Mouse (Mus musculus) bone marrow, adult 2 months (tissue): ENCODE measurements around the gene Rpl15. TPM values are rescaled to one million over a fixed set of nuclear protein-coding genes. Genes with fewer than 3 reads are reported as not detected.
"Not testable (repeated sequence)": the region's sequence is repeated elsewhere in the genome, so short reads cannot be mapped to it uniquely, and the experiment has no call there.

ENCODE experiments used
- H3K27ac ChIP-seq: fragments of 200-500 bp; 2 replicates; pipeline ENCODE4 v1.5.1; 2012; ENCODE audit warnings: low read depth, mild to moderate bottlenecking, control low read depth, inconsistent platforms, low read length; ENCODE audit not compliant: control insufficient read depth, poor library complexity, insufficient read depth
- H3K4me1 ChIP-seq: fragments of 200-500 bp; 2 replicates; pipeline ENCODE4 v1.6.1; 2011; ENCODE audit warnings: low read length; ENCODE audit not compliant: control insufficient read depth, insufficient read depth
- H3K4me3 ChIP-seq: fragments of 200-500 bp; replicated peaks from 2 replicates; pipeline ENCODE3; 2011; ENCODE audit warnings: mild to moderate bottlenecking, low read depth, low read length, control low read depth; ENCODE audit not compliant: control insufficient read depth
- CTCF ChIP-seq: fragments of 200-500 bp; IDR thresholded peaks from 2 replicates; pipeline ENCODE4 v1.5.1; 2011; ENCODE audit warnings: low read length, control low read depth; ENCODE audit not compliant: control insufficient read depth, insufficient read depth
- POLR2A ChIP-seq: fragments of 200-500 bp; IDR thresholded peaks from 2 replicates; pipeline ENCODE4 v1.6.1; 2011; ENCODE audit warnings: low read depth, mild to moderate bottlenecking, control low read depth, low read length, borderline replicate concordance; ENCODE audit not compliant: control insufficient read depth
- WGBS: fragments of 180-500 bp; shearing (Covaris S2); methylation state at CpG from one replicate; pipeline ENCODE4 v1.1.7; 2018; 5-methylcytosine and 5-hydroxymethylcytosine counted together
- polyA plus RNA-seq: library from polyadenylated mRNA; stranded (reverse); fragments of >200 nt; gene quantifications from 2 replicates; pipeline ENCODE4 v1.2.4, GENCODE M21; 2011; ENCODE audit warnings: low replicate concordance; ENCODE audit not compliant: missing spikeins, insufficient read depth, insufficient read length

Gene Rpl15
- polyA plus RNA-seq, 1 experiment, result 288 TPM

DNA sequence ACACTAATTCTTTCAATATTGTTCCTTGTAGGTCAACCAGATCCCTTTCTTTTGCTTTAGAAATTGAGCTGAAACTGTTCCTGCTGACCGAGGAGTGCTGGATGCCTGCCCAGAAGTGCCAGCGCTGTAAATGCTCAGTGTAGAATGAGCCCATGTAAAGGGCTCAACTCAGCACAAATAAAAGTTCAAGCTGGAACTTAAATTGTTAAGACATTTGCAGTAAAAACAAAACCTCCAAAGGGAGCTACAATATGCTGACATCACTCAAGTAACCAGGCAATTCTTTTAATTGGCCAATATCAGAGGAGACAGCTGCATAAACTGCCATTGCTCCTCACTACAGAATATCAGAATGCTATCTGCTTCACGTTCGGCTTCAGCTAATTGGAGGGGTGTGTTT is 7.8 kb downstream of the Rpl15 start:
- H3K4me1 ChIP-seq, result no peaks in the 10 kb centered on the region; the same call in 1 of the 2 replicates
- TF ChIP-seq CTCF (no peak), POLR2A (no peak)
- no peak overlapping the region for H3K27ac ChIP-seq
- no peak overlapping the region for H3K4me3 ChIP-seq
- 33% methylated on average over 4 of the region's 4 CpGs for WGBS

DNA sequence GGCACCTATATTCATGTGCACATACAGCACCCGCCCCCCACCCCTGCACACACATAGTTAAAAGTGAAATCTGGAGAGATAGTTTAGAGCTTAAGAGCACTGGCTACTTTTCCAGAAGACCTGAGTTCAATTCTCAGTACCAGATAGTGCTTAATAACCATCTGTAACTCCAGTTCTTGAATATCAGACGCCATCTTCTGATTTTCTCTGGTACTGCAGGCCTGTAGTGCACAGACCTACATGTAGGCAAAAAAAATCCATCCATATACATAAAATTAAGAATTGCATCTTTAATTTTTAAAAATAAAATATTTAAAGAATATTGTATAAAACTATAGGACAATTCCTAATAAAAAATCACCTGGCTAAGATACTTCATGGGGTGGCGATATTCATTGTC is 10.0 kb downstream of the Rpl15 start:
- Histone ChIP-seq H3K4me3 (no peak overlapping the region), H3K27ac (no peak overlapping the region), H3K4me1 (no peaks in the 10 kb centered on the region; the same call in 1 of the 2 replicates)
- WGBS, result 88% methylated on average over 3 of the region's 3 CpGs
- TF ChIP-seq CTCF (no peak), POLR2A (no peak)

DNA sequence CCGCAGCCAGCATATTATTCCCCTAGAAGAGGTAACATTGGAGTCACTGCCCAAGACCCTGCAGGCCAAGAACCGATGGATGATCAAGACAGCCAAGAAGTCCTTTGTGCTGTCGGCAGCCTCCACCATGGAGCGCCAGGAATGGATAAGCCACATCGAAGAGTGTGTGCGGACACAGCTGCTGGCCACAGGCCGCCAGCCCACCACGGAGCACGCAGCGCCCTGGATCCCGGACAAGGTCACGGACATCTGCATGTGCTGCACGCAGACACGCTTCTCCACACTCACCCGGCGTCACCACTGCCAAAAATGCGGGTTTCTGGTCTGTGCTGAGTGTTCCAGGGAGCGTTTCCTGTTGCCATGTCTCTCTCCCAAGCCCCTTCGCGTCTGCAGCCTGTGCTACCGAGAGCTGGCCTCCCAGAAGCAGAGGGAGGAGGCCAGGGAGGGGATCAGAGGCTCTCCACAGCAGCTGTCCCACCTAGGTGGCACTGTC is 28.5 kb downstream of the Rpl15 start:
- Histone ChIP-seq H3K27ac (no peak overlapping the region), H3K4me1 (peaks cover 1% of the 10 kb centered on the region; the same call in 1 of the 2 replicates)

DNA sequence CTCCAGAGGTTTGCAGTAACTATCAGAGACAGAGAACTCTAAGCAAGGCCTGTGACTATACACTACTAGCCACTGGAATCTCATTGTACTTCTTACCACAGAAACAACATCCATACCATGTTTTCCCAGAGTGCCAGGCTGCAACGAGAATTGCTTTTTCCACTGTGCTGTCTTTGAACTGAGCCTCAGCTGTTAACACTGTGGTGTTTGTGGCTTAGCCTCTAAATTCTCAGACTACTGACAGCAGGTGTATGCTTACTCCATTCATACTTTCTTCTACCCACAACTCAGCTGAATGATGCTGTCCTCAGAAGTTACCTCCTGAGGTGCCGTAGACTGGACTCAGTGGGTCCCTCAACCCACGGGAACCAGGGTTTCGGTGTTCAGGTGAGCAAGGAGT is 29.4 kb downstream of the Rpl15 start:
- no peak overlapping the region for H3K4me3 ChIP-seq
- WGBS, result 84% methylated on average over 4 of the region's 4 CpGs
- H3K4me1 ChIP-seq, result peaks cover 1% of the 10 kb centered on the region; the same call in 1 of the 2 replicates
- TF ChIP-seq CTCF (no peak), POLR2A (no peak)
- H3K27ac ChIP-seq, result no peak overlapping the region

More for the DNA sequence above, 28.5 kb downstream of the Rpl15 start:
- no peak overlapping the region for H3K4me3 ChIP-seq
- WGBS, result 85% methylated on average over 21 of the region's 21 CpGs
- TF ChIP-seq POLR2A (no peak), CTCF (no peak)

DNA sequence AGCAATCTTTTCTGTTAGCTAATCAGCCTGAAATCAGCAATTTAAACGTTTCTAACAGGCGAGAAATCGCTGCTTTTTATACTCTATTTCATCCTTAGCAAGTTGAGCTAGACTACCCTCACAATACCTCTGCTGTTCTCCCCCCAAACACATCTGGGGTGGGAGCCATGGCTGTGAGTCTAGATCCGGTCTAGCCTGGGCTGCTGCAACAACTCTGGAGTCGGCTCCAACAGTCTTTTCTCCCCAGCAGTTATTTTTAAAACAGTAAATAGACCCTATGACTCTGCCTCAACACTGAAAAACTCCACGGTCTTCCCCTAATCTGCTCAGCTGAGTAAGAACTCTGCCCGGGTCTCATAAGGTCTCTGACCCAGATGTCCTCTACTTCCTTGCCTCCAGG is 31.1 kb downstream of the Rpl15 start:
- Histone ChIP-seq H3K4me1 (peaks cover 1% of the 10 kb centered on the region; the same call in 1 of the 2 replicates), H3K27ac (no peak overlapping the region), H3K4me3 (no peak overlapping the region)
- WGBS, result 53% methylated on average over 7 of the region's 7 CpGs
- TF ChIP-seq CTCF (no peak), POLR2A (no peak)

DNA sequence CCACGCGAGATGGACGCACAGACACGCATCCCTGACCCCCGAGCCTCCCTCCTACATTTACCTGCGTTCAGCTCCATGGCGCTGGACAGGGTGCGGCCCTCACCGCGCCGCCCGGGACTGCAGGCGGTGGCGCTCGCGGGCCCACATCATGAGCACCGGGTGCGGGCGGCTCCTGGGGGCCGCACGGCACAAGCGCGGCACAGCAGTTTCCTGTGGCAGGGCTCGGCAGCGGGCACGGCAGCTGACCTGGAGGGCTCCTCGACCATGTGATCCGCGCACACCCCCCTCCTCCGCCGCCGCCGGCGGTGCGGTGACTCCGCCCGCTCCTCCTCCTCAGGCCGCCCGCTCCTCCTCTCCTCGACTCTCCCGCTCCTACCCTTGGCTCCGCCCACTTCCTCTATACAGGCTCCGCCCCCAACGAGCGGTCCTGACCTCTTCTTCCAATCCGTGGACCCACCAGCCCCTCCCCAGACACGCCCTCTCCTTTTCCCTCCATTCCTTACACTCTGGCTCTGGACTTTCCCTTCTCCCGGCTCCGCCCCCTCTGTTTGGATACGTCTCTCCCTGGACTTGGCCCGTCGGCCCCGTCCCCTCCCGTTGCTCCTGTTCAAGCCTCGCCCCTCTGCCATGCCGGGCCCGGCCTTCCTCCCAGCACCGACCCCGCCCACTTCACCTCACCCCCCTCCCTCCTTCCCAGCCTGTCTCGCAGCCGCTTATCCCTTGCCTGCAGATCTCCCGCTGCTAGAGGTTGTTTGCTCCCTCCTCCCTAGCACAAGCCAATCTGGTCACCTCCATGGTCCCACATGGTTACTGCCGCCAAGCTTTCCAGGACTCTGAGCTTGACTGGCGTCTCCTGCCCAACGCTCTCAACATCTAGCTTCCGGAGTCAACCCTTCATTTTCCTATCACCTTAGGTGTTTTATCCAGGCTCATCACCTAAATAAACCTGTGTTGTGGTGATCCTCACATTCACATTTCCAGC is 32.1 kb downstream of the Rpl15 start, which contains the start of gene Nr1d2:
Nr1d2 (minus strand) TSS at position 378 of the 982 bp plus-strand sequence.
- TF ChIP-seq POLR2A (no peak; the same call in 1 of the 2 replicates), CTCF (no peak; the same call in 1 of the 2 replicates)
- peak within 1 kb of the TSS; percentile 96 for H3K27ac ChIP-seq
- under 1% methylated on average over 64 of the region's 66 CpGs for WGBS

DNA sequence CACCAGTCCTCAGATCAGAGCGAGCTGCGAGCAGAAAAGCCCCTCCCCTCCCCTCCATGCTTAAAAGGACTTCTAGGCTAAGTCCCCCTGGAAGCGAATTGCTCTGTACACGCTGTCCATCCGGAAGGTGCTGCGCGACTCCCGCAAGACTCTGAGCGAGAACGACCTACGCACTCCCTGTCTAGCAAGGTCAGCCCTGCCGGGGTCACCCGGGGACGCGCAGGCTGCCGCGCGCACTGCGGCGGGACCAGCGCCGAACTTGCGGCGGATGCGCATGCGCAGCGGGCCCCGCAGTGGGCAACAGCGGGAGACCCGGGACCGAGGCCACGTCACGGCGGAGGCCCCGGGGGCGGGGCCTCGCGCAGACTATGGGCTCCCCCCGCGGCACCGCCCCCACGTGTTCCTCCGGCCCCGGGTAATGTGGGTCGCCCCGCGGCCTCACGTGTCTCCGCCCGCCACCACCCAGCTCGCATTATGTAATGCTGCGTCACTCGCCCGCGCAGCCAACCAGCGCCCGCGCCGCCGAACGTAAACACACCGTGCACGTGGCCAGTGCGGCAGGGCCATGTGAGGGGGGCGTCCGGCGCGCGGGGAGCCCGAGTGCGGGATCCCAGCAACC is 33.0 kb downstream of the Rpl15 start:
- H3K4me1 ChIP-seq, result peaks cover 1% of the 10 kb centered on the region; the same call in 1 of the 2 replicates
- TF ChIP-seq POLR2A (peak; percentile 42; the same call in 1 of the 2 replicates), CTCF (no peak)
- under 1% methylated on average over 69 of the region's 71 CpGs for WGBS
- peak overlapping the region; percentile 96 for H3K4me3 ChIP-seq
- H3K27ac ChIP-seq, result peak overlapping the region; percentile 96

More for the DNA sequence above, 32.1 kb downstream of the Rpl15 start, which contains the start of gene Nr1d2:
- Histone ChIP-seq H3K4me1 (peaks cover 1% of the 10 kb centered on the region; the same call in 1 of the 2 replicates), H3K4me3 (peak within 1 kb of the TSS; percentile 96)

DNA sequence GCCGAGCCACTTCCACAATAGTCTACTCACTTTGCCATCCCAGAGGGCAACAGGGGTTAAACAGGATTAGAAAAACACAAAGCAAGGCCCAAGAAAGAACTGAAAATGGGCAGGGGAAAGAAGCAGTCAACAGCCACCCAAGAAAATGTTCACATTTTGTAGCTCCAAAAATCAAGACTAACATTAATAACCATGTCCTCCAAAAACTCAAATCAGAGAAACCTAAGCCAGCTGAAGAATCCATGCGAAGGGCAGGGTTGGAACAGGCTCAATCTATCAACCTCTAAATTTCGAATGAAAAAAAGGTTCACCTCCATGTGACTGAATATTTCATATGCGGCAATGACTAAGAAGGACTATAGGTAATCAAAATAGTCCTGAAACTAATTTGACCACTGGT is 33.8 kb downstream of the Rpl15 start:
- H3K4me1 ChIP-seq, result peaks cover 1% of the 10 kb centered on the region; the same call in 1 of the 2 replicates
- 53% methylated on average over 4 of the region's 4 CpGs for WGBS
- no peak for TF ChIP-seq CTCF
- TF ChIP-seq POLR2A, result no peak
- no peak overlapping the region for H3K27ac ChIP-seq
- H3K4me3 ChIP-seq, result no peak overlapping the region

DNA sequence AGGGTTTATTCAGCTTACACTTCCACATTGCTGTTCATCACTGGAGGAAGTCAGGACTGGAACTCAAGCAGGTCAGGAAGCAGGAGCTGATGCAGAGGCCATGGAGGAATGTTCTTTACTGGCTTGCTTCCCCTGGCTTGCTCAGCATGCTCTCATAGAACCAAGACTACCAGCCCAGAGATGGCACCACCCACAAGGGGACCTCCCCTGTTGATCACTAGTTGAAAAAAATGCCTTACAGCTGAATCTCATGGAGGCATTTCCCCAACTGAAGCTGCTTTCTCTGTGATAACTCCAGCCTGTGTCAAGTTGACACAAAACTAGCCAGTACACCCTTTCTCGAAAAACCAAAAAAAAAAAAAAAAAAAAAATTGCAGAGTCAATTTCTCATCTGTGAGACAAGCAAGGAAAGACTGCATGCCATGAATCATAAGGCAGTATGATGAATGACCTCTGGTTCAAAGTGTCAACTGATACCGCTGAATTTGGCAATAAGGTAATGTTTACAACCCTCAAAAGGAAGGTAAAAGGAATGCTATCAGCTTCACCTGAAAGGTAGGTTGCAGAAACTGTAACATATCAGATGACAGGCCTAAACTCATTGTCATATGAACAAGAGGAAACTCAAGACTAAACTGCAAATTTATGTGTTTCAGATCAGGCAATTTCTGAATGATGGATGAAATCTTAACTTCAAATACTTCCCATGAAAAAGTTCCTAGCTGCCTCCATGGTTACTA is 34.5 kb downstream of the Rpl15 start:
- not testable (repeated sequence) for H3K4me3 ChIP-seq, H3K4me1 ChIP-seq, H3K27ac ChIP-seq
- WGBS, result 68% methylated on average over 2 of the region's 2 CpGs
